Mouse (Mus musculus) gastrocnemius, postnatal 36 days (tissue): ENCODE results near the gene Xrra1. TPM values are rescaled to one million over a fixed set of nuclear protein-coding genes. Genes with fewer than 3 reads are reported as not detected.
A peak's percentile ranks its signal among the peaks of the same experiment; 100 is the strongest.

Source experiments
- DNase-seq, 2 experiments: peaks; one replicate each; pipeline ENCODE4 v3.0.0; 2022
- intact Hi-C: fragments of 180-260 bp; cut with DNase I; formaldehyde crosslinking; loops from one replicate; pipeline ENCODE4 v1.15.1; 2025
- total RNA-seq, 2 experiments: library from RNA; stranded (reverse); gene quantifications; 2 replicates each; pipeline ENCODE4 v1.2.3; 2021

Xrra1 gene
- total RNA-seq, 2 experiments from 2014 or later: 0.33 TPM; not detected in 1

- no peak for DNase-seq
- intact Hi-C loops: no loop called here
Measured at GRCm38 (mm10) chr7:99845533-99846236, 13.2 kb upstream of the Xrra1 start.

- no peak for DNase-seq
- intact Hi-C loops: no loop called here
Measured at GRCm38 (mm10) chr7:99850534-99850933, 8.4 kb upstream of the Xrra1 start.

- intact Hi-C loops: no loop called here
- no peak for DNase-seq
Measured at GRCm38 (mm10) chr7:99851121-99851520, 7.8 kb upstream of the Xrra1 start.

- intact Hi-C loops: no loop called here
- DNase-seq: no peak
Measured at GRCm38 (mm10) chr7:99851618-99852017, 7.3 kb upstream of the Xrra1 start.

GRCm38 (mm10) chr7:99853350-99853749 is 5.6 kb upstream of the Xrra1 start:
- intact Hi-C loops: no loop called here
- no peak for DNase-seq

GRCm38 (mm10) chr7:99854311-99854710 is 4.6 kb upstream of the Xrra1 start:
- intact Hi-C loops: no loop called here
- DNase-seq: no peak

DNA sequence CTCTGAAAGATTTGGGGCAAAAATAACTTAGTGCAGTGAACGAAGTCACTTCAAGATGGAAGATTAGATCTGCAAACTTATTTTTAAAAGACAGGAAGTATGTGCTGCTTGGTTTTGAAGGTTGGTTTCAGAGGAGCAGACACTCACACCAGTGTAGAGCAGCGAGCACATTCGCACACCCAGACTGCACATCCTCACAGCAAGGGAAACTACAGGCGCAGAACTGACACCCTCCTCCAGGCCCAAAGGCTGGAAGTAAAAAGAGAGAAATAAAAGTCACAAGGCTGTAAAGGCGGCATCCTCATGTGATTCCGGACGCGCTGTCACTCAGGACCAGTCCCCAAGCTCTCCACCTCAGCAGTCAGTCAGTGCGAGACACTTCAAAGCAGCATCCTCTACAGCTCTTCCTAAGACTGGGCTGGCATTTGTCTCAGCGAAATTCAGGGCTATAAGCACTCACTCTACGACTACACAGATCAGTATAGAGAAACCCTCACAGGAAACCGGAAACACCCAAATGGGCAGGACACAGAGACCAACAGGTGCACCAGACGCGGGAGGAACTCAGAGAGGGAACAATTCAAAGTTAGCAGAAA is 2.6 kb upstream of the Xrra1 start:
- intact Hi-C loops: no loop called here
- DNase-seq: no peak

DNA sequence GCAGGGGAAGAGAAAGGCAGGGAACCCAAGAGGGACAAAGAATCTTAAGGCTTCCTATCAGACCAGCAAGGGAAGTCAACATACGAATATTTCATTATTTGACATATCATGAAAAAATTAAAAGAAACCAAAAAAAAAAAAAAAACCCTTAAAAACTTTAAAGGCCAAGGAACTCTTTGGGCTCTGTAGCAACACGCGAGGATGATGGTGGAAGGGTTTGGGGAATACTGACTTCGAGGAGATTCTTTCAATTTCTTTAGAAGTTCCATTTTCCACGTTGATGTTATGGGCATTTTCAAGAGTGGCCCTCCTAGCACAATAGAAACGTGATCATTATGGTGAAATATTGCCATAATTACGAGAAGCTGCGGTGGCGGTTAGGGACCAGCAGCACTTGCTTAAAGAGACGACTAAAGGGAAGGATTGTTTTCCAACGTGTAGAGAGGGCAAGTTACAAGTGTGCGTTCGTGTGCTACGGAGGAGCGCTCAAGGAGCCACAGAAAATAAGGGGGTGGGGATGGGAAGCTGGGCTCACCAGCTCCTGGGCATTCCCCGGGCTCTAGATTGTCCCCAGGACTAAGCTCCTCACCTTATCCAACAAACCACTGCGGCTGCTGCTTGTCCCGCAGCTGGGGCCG is 622 bp upstream of the Xrra1 start:
- intact Hi-C loops: no loop called here
- no peak for DNase-seq

DNA sequence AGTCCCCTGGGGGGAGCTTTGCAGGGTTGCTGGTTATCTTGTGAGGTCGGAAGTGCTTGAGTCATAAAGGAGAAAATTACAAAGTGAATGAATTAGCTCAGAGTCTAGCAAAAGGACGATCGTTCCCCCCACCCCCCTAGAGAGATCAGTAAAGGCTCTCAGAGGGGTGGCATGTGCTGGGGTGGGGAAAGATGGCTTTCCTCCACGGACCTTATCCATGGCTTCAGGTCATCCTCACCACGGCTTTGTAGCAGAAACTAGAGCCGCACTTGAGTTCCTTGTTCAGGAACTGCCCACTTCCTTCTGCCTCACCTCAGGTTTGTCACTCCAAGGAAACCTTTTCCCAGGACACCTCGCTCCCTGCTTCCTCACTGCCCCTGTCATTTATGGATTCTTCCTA is 4.4 kb downstream of the Xrra1 start, which contains the start of gene Spcs2:
Gene Spcs2 (minus strand): TSS at position 101 of the 400 bp plus-strand sequence.
- no peak for DNase-seq
- intact Hi-C loops: loop anchor here (5.0 kb wide), 1 partner anchor 36 kb away; the partner anchor contains the start of gene Neu3

- no peak for DNase-seq
- intact Hi-C loops: loop anchor here (5.0 kb wide), 1 partner anchor 37 kb away; the partner anchor contains the start of gene Neu3
Measured at GRCm38 (mm10) chr7:99864241-99865028, 5.5 kb downstream of the Xrra1 start.

DNA sequence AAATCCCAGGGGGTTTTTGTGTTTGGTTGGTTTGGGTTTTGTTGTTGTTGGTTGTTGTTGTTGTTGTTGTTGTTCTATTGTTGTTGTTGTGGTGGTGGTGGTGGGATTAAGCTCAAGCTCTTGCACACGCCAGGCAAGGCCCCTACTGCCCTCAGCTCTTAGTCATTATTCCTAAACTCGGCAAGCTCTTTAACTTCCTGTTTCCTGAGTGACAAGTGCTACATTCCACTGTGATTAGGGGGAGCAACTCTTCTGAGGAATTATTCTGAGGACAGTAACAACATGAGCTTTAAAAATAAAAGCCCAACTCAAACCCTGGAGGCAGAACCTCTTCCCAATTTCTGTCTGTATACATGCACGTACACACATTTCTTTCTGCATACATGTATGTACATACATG is 6.3 kb downstream of the Xrra1 start:
- intact Hi-C loops: no loop called here
- DNase-seq: no peak

- intact Hi-C loops: no loop called here
- no peak for DNase-seq
Measured at GRCm38 (mm10) chr7:99869296-99869695, 10.4 kb downstream of the Xrra1 start.

- intact Hi-C loops: no loop called here
- DNase-seq: no peak
Measured at GRCm38 (mm10) chr7:99873965-99874364, 15.0 kb downstream of the Xrra1 start.

DNA sequence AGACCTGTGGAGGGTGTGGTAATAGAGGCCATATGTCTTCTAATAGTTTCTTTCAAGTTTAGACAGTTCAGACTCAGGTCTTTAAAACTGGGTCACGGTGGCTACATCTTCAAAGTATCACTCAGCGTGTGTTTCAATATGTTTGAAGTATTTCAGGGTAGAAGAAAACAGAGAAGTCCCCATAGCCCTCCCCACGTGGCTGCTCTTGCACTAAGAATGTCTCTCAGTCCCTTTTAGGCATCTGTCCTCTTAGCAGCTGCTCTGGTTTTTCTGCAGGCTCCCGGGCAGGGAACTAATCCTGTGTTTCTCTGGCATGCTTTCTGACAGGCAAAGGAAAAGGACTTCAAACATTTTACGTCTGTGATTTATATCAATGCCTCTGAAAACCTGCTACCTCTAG is 17.0 kb downstream of the Xrra1 start:
- intact Hi-C loops: loop anchor here (2.0 to 5.0 kb wide), 2 partner anchors 61 to 254 kb away; no protein-coding TSS in a partner anchor

DNA sequence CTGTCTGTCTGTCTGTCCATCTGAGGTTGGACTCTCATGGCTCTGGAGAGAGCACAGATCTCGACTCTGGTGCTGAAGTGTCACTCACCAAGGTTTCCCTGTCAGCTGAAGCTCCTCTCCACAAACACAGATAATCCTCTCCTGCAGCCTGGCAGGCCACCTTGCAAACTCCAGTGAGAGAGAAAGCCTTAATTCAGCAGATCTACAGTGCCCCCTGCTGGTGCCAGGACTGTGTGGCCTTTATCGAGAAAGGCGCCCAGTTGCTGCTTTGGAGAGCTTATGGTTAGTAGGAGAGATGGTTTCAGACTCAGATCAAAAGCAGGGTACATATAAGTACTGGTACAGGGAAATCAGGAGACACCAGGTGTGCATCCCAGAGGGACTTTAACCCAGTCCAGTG is 17.4 kb downstream of the Xrra1 start:
- intact Hi-C loops: loop anchor here (2.0 to 5.0 kb wide), 2 partner anchors 62 to 254 kb away; no protein-coding TSS in a partner anchor

More for the DNA sequence above, 17.0 kb downstream of the Xrra1 start:
- DNase-seq: no peak

GRCm38 (mm10) chr7:99878254-99878653 is 19.3 kb downstream of the Xrra1 start:
- no peak for DNase-seq
- intact Hi-C loops: loop anchor here (5.0 kb wide), 1 partner anchor 256 kb away; no protein-coding TSS in a partner anchor

More for the DNA sequence above, 17.4 kb downstream of the Xrra1 start:
- peak; percentile 62 to 72 for DNase-seq

- intact Hi-C loops: no loop called here
- no peak for DNase-seq
Measured at GRCm38 (mm10) chr7:99887230-99887735, 28.4 kb downstream of the Xrra1 start.

GRCm38 (mm10) chr7:99887743-99888142 is 28.8 kb downstream of the Xrra1 start:
- DNase-seq: no peak
- intact Hi-C loops: no loop called here

DNA sequence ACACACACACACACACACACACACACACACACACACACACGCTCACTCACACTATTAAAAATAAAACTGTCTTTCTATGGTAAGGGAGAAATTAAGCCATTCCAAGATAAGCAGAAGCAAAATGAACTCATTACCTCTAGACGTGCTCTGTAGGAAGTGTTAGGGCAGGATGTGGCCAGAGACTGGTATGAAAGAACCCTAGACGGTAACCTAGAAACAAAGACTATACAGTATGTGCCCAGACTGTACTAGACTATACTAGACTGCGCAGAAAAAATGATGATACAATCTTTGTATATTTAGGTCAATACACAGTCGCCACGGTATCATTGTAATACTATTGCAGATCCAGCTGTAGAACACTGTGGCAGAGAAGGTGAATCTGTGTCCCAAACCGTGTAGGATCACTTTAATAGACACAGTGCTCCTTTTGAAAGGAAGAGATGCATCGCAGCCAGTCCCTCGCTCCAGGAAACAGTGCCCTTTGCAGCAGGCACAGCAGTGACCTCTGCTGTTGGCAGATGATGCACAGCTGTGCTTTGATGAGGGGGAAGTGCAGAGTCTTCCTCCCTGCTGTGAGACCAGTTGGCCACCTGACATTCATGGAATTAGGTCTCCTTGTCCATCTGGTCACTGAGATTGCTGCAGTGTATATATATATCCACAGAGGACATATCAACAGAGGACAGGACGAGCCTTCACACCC is 30.4 kb downstream of the Xrra1 start:
- DNase-seq: no peak
- intact Hi-C loops: no loop called here
